Mouse (Mus musculus): ENCODE measurements around the gene Rftn2. TPM values are rescaled to one million over a fixed set of nuclear protein-coding genes. Genes with fewer than 3 reads are reported as not detected.
A peak's percentile ranks its signal among the peaks of the same experiment; 100 is the strongest.

Gene Rftn2
- 10 to 100 TPM; 13.0 to 13.6 TPM for total RNA-seq (2021)

GRCm38 (mm10) chr1:55226011-55226857 is at the start of gene Rftn2:
Gene Rftn2 (minus strand): TSS chr1:55226782.
- intact Hi-C loops (cut with DNase I): no loop called here
- DNase-seq: no peak

- intact Hi-C loops (cut with DNase I): no loop called here
- DNase-seq: no peak
These were observed 38.9 kb upstream of the Rftn2 start for GRCm38 (mm10) chr1:55265447-55265846.

GRCm38 (mm10) chr1:55264385-55264784 is 37.8 kb upstream of the Rftn2 start:
- DNase-seq: no peak
- intact Hi-C loops (cut with DNase I): no loop called here

- no peak for DNase-seq
These were observed 19.8 kb upstream of the Rftn2 start for GRCm38 (mm10) chr1:55246374-55246773.

GRCm38 (mm10) chr1:55239237-55239636 is 12.7 kb upstream of the Rftn2 start:
- intact Hi-C loops (cut with DNase I): loop anchor here (10.0 kb wide), 1 partner anchor 126 kb away; the partner anchor contains the start of gene Boll
- no peak for DNase-seq

More at GRCm38 (mm10) chr1:55246374-55246773, 19.8 kb upstream of the Rftn2 start:
- intact Hi-C loops (cut with DNase I): no loop called here

- DNase-seq: no peak
- intact Hi-C loops (cut with DNase I): loop anchor here (10.0 kb wide), 1 partner anchor 126 kb away; the partner anchor contains the start of gene Boll
These were observed 11.9 kb upstream of the Rftn2 start for GRCm38 (mm10) chr1:55238496-55238895.

- intact Hi-C loops (cut with DNase I): loop anchor here (10.0 kb wide), 1 partner anchor 127 kb away; the partner anchor contains the start of gene Boll
These were observed 11.1 kb upstream of the Rftn2 start for GRCm38 (mm10) chr1:55237643-55238161.

GRCm38 (mm10) chr1:55236890-55237642 is 10.5 kb upstream of the Rftn2 start, which contains the start of gene Mars2:
Gene Mars2 (plus strand): TSS chr1:55237177.
- DNase-seq: peak; percentile 97
- intact Hi-C loops (cut with DNase I): loop anchor here (10.0 kb wide), 1 partner anchor 128 kb away; the partner anchor contains the start of gene Boll

More at GRCm38 (mm10) chr1:55237643-55238161, 11.1 kb upstream of the Rftn2 start:
- no peak for DNase-seq

- no peak for DNase-seq
- intact Hi-C loops (cut with DNase I): loop anchor here (10.0 kb wide), 1 partner anchor 128 kb away; the partner anchor contains the start of gene Boll
These were observed 9.9 kb upstream of the Rftn2 start for GRCm38 (mm10) chr1:55236487-55236886.

- intact Hi-C loops (cut with DNase I): loop anchor here (10.0 kb wide), 1 partner anchor 130 kb away; the partner anchor contains the start of gene Boll
These were observed 8.4 kb upstream of the Rftn2 start for GRCm38 (mm10) chr1:55234910-55235520.

GRCm38 (mm10) chr1:55228256-55228884 is 1.8 kb upstream of the Rftn2 start:
- intact Hi-C loops (cut with DNase I): no loop called here
- DNase-seq: no peak

More at GRCm38 (mm10) chr1:55234910-55235520, 8.4 kb upstream of the Rftn2 start:
- DNase-seq: no peak

- DNase-seq: no peak
- intact Hi-C loops (cut with DNase I): no loop called here
These were observed 794 bp upstream of the Rftn2 start for GRCm38 (mm10) chr1:55227376-55227775.

- DNase-seq: no peak
- intact Hi-C loops (cut with DNase I): no loop called here
These were observed 1.2 kb downstream of the Rftn2 start for GRCm38 (mm10) chr1:55225398-55225797.

- peak; percentile 68 for DNase-seq
- intact Hi-C loops (cut with DNase I): no loop called here
These were observed 2.5 kb downstream of the Rftn2 start for GRCm38 (mm10) chr1:55224111-55224510.

- intact Hi-C loops (cut with DNase I): no loop called here
- no peak for DNase-seq
These were observed 3.6 kb downstream of the Rftn2 start for GRCm38 (mm10) chr1:55223026-55223425.

- DNase-seq: no peak
- intact Hi-C loops (cut with DNase I): no loop called here
These were observed 5.2 kb downstream of the Rftn2 start for GRCm38 (mm10) chr1:55221352-55221751.

- intact Hi-C loops (cut with DNase I): no loop called here
- DNase-seq: no peak
These were observed 9.4 kb downstream of the Rftn2 start for GRCm38 (mm10) chr1:55217191-55217590.

GRCm38 (mm10) chr1:55215185-55215813 is 11.3 kb downstream of the Rftn2 start:
- intact Hi-C loops (cut with DNase I): no loop called here
- no peak for DNase-seq

GRCm38 (mm10) chr1:55213936-55214335 is 12.6 kb downstream of the Rftn2 start:
- intact Hi-C loops (cut with DNase I): no loop called here

More at GRCm38 (mm10) chr1:55213936-55214335, 12.6 kb downstream of the Rftn2 start:
- DNase-seq: no peak
